Mouse (Mus musculus): ENCODE data around the gene Rhov. TPM values are rescaled to one million over a fixed set of nuclear protein-coding genes. Genes with fewer than 3 reads are reported as not detected.

Gene Rhov
- polyA plus RNA-seq, 1 experiment from 2014 or later = 0.61 TPM

DNA sequence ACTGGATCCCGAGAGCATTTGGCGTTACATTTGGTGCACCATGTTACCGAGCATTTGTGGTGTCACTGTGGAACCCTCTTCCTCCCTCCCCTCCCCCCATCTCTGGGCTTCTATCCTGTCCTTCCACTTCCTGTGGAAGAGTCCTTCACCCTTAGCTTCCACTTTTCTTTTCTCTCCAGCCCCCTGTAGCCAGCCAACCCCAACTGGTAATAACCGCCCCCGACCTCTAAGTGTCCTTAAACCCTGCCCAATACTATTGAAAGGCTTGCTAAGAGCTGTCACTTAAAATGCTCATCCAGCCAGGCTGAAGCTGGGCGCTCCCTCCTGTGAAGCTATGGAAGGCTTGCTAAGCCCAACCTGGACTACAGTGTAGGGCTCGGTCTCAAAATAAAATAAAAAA lies 5.9 kb upstream of the Rhov start:
- Histone ChIP-seq H3K4me2 (replicated peaks; ENCODE audit: low read depth, low read length) (no peak overlapping the region), H3K4me1 (ENCODE audit: control insufficient read depth, insufficient read depth, low read length) (no peaks in the 10 kb centered on the region), H3K4me3 (ENCODE audit: low read length) (no peak overlapping the region), H3K9ac (ENCODE audit: low read depth, low read length) (no peak overlapping the region), H3K27me3 (ENCODE audit: control insufficient read depth, insufficient read depth, low read length) (no peaks in the 10 kb centered on the region), H3K36me3 (ENCODE audit: control insufficient read depth, insufficient read depth, low read length) (no peaks in the 10 kb centered on the region), H3K9me3 (ENCODE audit: control insufficient read depth, low read length) (no peaks in the 10 kb centered on the region), H3K27ac (ENCODE audit: low read depth, low read length) (no peak overlapping the region)
- ATAC-seq (ENCODE audit: low FRiP score, low TSS enrichment) = no peak
- 79% methylated on average over 7 of the region's 7 CpGs for WGBS

- Histone ChIP-seq H3K4me1 (ENCODE audit: control insufficient read depth, insufficient read depth, low read length) (peaks cover 7% of the 10 kb centered on the region; the same call in 1 of the 2 replicates), H3K9me3 (ENCODE audit: control insufficient read depth, low read length) (no peaks in the 10 kb centered on the region), H3K27ac (ENCODE audit: low read depth, low read length) (no peak overlapping the region), H3K4me2 (replicated peaks; ENCODE audit: low read depth, low read length) (no peak overlapping the region), H3K9ac (ENCODE audit: low read depth, low read length) (no peak overlapping the region), H3K4me3 (ENCODE audit: low read length) (no peak overlapping the region), H3K36me3 (ENCODE audit: control insufficient read depth, insufficient read depth, low read length) (no peaks in the 10 kb centered on the region), H3K27me3 (ENCODE audit: control insufficient read depth, insufficient read depth, low read length) (peaks cover 3% of the 10 kb centered on the region; the same call in 1 of the 2 replicates)
- WGBS = 86% methylated on average over 1 of the region's 1 CpGs
- no peak for ATAC-seq (ENCODE audit: low FRiP score, low TSS enrichment)
Observed at GRCm38 (mm10) chr2:119274126-119274525, 3.1 kb upstream of the Rhov start.

- H3K9ac ChIP-seq (ENCODE audit: low read depth, low read length) = no peak overlapping the region
- H3K9me3 ChIP-seq (ENCODE audit: control insufficient read depth, low read length) = no peaks in the 10 kb centered on the region
- no peaks in the 10 kb centered on the region for H3K36me3 ChIP-seq (ENCODE audit: control insufficient read depth, insufficient read depth, low read length)
- WGBS = 49% methylated on average over 9 of the region's 9 CpGs
- no peak overlapping the region for H3K27ac ChIP-seq (ENCODE audit: low read depth, low read length)
- H3K4me3 ChIP-seq (ENCODE audit: low read length) = peak overlapping the region; percentile 64
- peaks cover 3% of the 10 kb centered on the region; the same call in 1 of the 2 replicates for H3K27me3 ChIP-seq (ENCODE audit: control insufficient read depth, insufficient read depth, low read length)
- H3K4me1 ChIP-seq (ENCODE audit: control insufficient read depth, insufficient read depth, low read length) = peaks cover 7% of the 10 kb centered on the region; the same call in 1 of the 2 replicates
- no peak for ATAC-seq (ENCODE audit: low FRiP score, low TSS enrichment)
- peak overlapping the region; percentile 99 for H3K4me2 ChIP-seq (replicated peaks; ENCODE audit: low read depth, low read length)
Observed at GRCm38 (mm10) chr2:119270286-119270642, 808 bp downstream of the Rhov start.

DNA sequence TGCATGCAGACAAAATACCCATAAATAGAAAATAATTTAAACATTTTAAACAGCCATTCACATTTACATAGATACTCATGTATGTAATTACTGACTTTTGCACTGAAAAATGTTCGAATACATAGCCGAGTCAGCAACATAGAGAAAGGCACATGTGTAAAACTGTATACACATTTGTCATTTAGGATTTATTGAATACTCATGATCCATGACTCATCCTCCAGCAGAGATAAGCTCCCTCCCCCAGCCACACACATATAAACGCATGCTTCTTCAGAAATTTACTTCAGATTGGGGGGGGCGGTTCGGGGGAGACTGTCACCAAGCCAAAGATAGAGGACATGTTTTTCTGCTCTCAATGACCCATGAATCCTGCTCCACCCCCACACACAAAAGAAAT lies 7.3 kb downstream of the Rhov start:
- no peak overlapping the region for H3K4me3 ChIP-seq (ENCODE audit: low read length)
- WGBS = 72% methylated on average over 5 of the region's 5 CpGs
- no peak for ATAC-seq (ENCODE audit: low FRiP score, low TSS enrichment)
- H3K9me3 ChIP-seq (ENCODE audit: control insufficient read depth, low read length) = no peaks in the 10 kb centered on the region
- no peak overlapping the region for H3K4me2 ChIP-seq (replicated peaks; ENCODE audit: low read depth, low read length)
- H3K36me3 ChIP-seq (ENCODE audit: control insufficient read depth, insufficient read depth, low read length) = no peaks in the 10 kb centered on the region
- no peak overlapping the region for H3K27ac ChIP-seq (ENCODE audit: low read depth, low read length)
- no peak overlapping the region for H3K9ac ChIP-seq (ENCODE audit: low read depth, low read length)
- H3K4me1 ChIP-seq (ENCODE audit: control insufficient read depth, insufficient read depth, low read length) = no peaks in the 10 kb centered on the region
- no peaks in the 10 kb centered on the region for H3K27me3 ChIP-seq (ENCODE audit: control insufficient read depth, insufficient read depth, low read length)

GRCm38 (mm10) chr2:119262978-119263377 lies 8.1 kb downstream of the Rhov start:
- Histone ChIP-seq H3K27ac (ENCODE audit: low read depth, low read length) (no peak overlapping the region), H3K27me3 (ENCODE audit: control insufficient read depth, insufficient read depth, low read length) (no peaks in the 10 kb centered on the region), H3K36me3 (ENCODE audit: control insufficient read depth, insufficient read depth, low read length) (no peaks in the 10 kb centered on the region), H3K9me3 (ENCODE audit: control insufficient read depth, low read length) (no peaks in the 10 kb centered on the region), H3K9ac (ENCODE audit: low read depth, low read length) (no peak overlapping the region), H3K4me3 (ENCODE audit: low read length) (no peak overlapping the region), H3K4me1 (ENCODE audit: control insufficient read depth, insufficient read depth, low read length) (no peaks in the 10 kb centered on the region), H3K4me2 (replicated peaks; ENCODE audit: low read depth, low read length) (no peak overlapping the region)
- 13% methylated on average over 8 of the region's 8 CpGs for WGBS
- peak; percentile 52; the same call in 1 of the 2 replicates for ATAC-seq (ENCODE audit: low FRiP score, low TSS enrichment)

GRCm38 (mm10) chr2:119261326-119261725 lies 9.7 kb downstream of the Rhov start:
- Histone ChIP-seq H3K9ac (ENCODE audit: low read depth, low read length) (no peak overlapping the region), H3K36me3 (ENCODE audit: control insufficient read depth, insufficient read depth, low read length) (no peaks in the 10 kb centered on the region), H3K27ac (ENCODE audit: low read depth, low read length) (no peak overlapping the region), H3K9me3 (ENCODE audit: control insufficient read depth, low read length) (no peaks in the 10 kb centered on the region), H3K4me3 (ENCODE audit: low read length) (no peak overlapping the region), H3K4me2 (replicated peaks; ENCODE audit: low read depth, low read length) (no peak overlapping the region), H3K4me1 (ENCODE audit: control insufficient read depth, insufficient read depth, low read length) (no peaks in the 10 kb centered on the region), H3K27me3 (ENCODE audit: control insufficient read depth, insufficient read depth, low read length) (no peaks in the 10 kb centered on the region; the same call in 1 of the 2 replicates)
- ATAC-seq (ENCODE audit: low FRiP score, low TSS enrichment) = no peak
- WGBS = 70% methylated on average over 2 of the region's 2 CpGs

- no peaks in the 10 kb centered on the region for H3K9me3 ChIP-seq (ENCODE audit: control insufficient read depth, low read length)
- 81% methylated on average over 1 of the region's 1 CpGs for WGBS
- H3K4me1 ChIP-seq (ENCODE audit: control insufficient read depth, insufficient read depth, low read length) = no peaks in the 10 kb centered on the region
- ATAC-seq (ENCODE audit: low FRiP score, low TSS enrichment) = no peak
- no peak overlapping the region for H3K9ac ChIP-seq (ENCODE audit: low read depth, low read length)
- no peaks in the 10 kb centered on the region for H3K36me3 ChIP-seq (ENCODE audit: control insufficient read depth, insufficient read depth, low read length)
- no peak overlapping the region for H3K27ac ChIP-seq (ENCODE audit: low read depth, low read length)
- no peak overlapping the region for H3K4me2 ChIP-seq (replicated peaks; ENCODE audit: low read depth, low read length)
- H3K27me3 ChIP-seq (ENCODE audit: control insufficient read depth, insufficient read depth, low read length) = peaks cover under 1% of the 10 kb centered on the region; the same call in 1 of the 2 replicates
- no peak overlapping the region for H3K4me3 ChIP-seq (ENCODE audit: low read length)
Observed at GRCm38 (mm10) chr2:119260518-119260917, 10.6 kb downstream of the Rhov start.

DNA sequence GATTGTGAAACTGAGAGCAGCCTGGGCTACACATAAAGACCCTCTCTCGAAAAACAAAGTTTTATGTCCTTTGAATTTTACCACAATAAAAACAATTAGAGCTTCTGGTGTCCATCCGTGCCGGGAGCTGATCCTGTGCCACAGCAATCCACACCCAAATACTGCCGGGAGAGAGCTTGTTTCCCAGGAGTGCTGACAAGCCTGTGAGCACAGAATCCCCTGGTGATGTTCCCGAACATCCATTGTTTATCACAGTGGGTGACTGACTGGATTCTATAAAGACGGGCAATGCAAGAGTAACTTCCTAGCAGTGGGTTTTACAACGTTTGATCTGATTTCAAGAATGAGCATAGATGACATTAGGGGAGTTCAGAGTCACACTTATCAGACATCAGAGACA lies 16.1 kb downstream of the Rhov start:
- no peak overlapping the region for H3K4me3 ChIP-seq (ENCODE audit: low read length)
- no peak overlapping the region for H3K4me2 ChIP-seq (replicated peaks; ENCODE audit: low read depth, low read length)
- H3K4me1 ChIP-seq (ENCODE audit: control insufficient read depth, insufficient read depth, low read length) = no peaks in the 10 kb centered on the region
- no peak overlapping the region for H3K27ac ChIP-seq (ENCODE audit: low read depth, low read length)
- peaks cover 16% of the 10 kb centered on the region; the same call in 1 of the 2 replicates for H3K27me3 ChIP-seq (ENCODE audit: control insufficient read depth, insufficient read depth, low read length)
- H3K36me3 ChIP-seq (ENCODE audit: control insufficient read depth, insufficient read depth, low read length) = no peaks in the 10 kb centered on the region
- no peak for ATAC-seq (ENCODE audit: low FRiP score, low TSS enrichment)
- WGBS = 26% methylated on average over 7 of the region's 7 CpGs
- H3K9ac ChIP-seq (ENCODE audit: low read depth, low read length) = no peak overlapping the region
- no peaks in the 10 kb centered on the region for H3K9me3 ChIP-seq (ENCODE audit: control insufficient read depth, low read length)

GRCm38 (mm10) chr2:119250826-119251478 lies 20.1 kb downstream of the Rhov start:
- ATAC-seq (ENCODE audit: low FRiP score, low TSS enrichment) = peak; percentile 86
- H3K9ac ChIP-seq (ENCODE audit: low read depth, low read length) = no peak overlapping the region
- WGBS = 15% methylated on average over 11 of the region's 11 CpGs
- H3K27me3 ChIP-seq (ENCODE audit: control insufficient read depth, insufficient read depth, low read length) = peaks cover 16% of the 10 kb centered on the region; the same call in 1 of the 2 replicates
- no peaks in the 10 kb centered on the region; the same call in 1 of the 2 replicates for H3K4me1 ChIP-seq (ENCODE audit: control insufficient read depth, insufficient read depth, low read length)
- no peaks in the 10 kb centered on the region for H3K36me3 ChIP-seq (ENCODE audit: control insufficient read depth, insufficient read depth, low read length)
- no peak overlapping the region for H3K27ac ChIP-seq (ENCODE audit: low read depth, low read length)
- H3K9me3 ChIP-seq (ENCODE audit: control insufficient read depth, low read length) = no peaks in the 10 kb centered on the region
- peak overlapping the region; percentile 25; the same call in 1 of the 2 replicates for H3K4me2 ChIP-seq (replicated peaks; ENCODE audit: low read depth, low read length)
- H3K4me3 ChIP-seq (ENCODE audit: low read length) = no peak overlapping the region
